Mouse (Mus musculus): ENCODE results near the gene H2afy. TPM values are rescaled to one million over a fixed set of nuclear protein-coding genes. Genes with fewer than 3 reads are reported as not detected.

H2afy gene
- polyA plus RNA-seq, 1 experiment = 331 TPM

DNA sequence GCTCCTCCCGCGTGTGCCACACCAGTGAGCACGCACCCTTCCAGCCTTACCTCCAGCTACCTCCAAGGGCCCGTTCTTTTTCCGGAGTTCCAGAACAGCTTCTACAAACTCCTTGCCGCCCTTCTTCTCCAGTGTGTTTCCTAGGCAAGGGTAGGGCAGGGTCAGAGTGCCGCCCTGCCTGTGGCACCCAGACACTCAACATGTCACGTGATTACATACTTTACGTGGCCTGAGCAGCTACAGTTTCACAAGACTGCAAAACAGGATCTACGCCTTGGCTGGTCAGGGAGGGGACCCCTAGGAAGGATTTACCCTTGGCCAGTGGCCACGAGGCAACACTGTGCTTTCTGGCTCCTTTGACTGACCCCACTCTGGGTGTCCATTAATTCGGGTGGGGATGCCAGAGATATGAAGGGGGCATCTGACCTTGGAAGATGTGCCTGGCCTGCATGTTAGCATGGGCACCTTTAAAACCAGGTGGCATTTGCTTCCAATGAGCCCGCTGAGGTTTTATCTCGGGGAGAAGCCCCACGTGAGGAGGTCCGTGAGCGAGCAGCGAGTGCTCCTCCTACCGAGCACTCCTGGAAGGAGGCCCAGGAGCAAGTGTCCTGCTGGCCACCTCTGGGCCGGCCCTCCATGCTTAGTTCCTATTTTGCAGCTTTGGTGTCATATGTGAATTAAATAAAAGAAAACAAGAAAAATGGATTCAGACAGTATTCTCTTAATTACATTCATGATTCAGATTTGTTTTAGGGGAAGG is 51.8 kb downstream of the H2afy start:
- peaks cover 3% of the 10 kb centered on the region for H3K4me1 ChIP-seq
- H3K4me3 ChIP-seq (replicated peaks) = no peak overlapping the region
- H3K9me3 ChIP-seq = no peaks in the 10 kb centered on the region
- no peaks in the 10 kb centered on the region for H3K27me3 ChIP-seq (replicated peaks)
- TF ChIP-seq FLI1 (IDR thresholded peaks at IDR 0.05; ENCODE audit: low read length) (no peak), GATA1 (IDR thresholded peaks at IDR 0.05; ENCODE audit: borderline replicate concordance, low read length) (no peak)
- H3K36me3 ChIP-seq (replicated peaks; ENCODE audit: low read length) = peaks cover 100% of the 10 kb centered on the region

DNA sequence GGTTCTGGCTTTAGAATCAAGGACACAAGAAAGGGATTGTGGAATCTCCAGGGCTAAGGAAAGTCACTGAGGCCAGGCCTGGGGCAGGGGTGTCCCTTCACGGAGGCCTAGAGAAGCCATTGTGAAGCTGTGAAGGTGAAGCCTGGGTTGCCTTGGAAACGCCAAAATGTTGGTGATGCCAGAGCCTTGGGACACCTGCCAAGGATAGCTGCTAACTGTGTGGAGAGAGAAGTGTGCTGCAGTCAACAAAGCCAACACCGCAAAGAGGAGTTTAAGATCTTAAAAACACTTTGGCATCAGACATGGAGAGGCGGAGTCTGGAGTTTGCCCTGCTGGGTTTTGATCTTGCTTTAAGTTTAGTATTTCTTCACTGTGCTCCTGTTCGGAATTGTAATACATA is 54.5 kb downstream of the H2afy start:
- H3K27me3 ChIP-seq (replicated peaks) = no peaks in the 10 kb centered on the region

DNA sequence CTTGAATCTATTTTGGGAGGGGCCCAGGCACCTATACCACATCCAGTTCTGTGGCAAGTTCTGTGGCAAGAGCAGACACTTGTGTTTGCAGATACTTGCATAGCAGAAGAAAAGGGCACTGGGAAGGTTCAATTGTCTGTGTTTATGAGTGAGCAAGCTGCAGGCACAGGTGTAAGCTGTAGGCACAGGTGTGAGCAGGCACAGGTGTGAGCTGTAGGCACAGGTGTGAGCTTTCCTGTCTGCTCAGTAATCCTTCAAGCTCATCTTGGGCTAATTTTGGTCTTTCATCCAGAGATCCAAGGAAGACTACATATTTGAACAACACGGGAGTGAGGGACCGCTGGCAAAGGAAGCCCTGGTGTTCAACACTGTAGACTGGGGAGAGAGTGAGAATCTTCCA is 56.5 kb downstream of the H2afy start:
- peaks cover 100% of the 10 kb centered on the region for H3K36me3 ChIP-seq (replicated peaks; ENCODE audit: low read length)
- no peaks in the 10 kb centered on the region for H3K9me3 ChIP-seq
- H3K4me3 ChIP-seq (replicated peaks) = no peak overlapping the region
- no peaks in the 10 kb centered on the region; the same call in 1 of the 2 replicates for H3K4me1 ChIP-seq
- no peaks in the 10 kb centered on the region for H3K27me3 ChIP-seq (replicated peaks)
- no peak for TF ChIP-seq FLI1 (IDR thresholded peaks at IDR 0.05; ENCODE audit: low read length)
- TF ChIP-seq GATA1 (IDR thresholded peaks at IDR 0.05; ENCODE audit: borderline replicate concordance, low read length) = no peak

More for the DNA sequence above, 54.5 kb downstream of the H2afy start:
- H3K9me3 ChIP-seq = no peaks in the 10 kb centered on the region
- TF ChIP-seq FLI1 (IDR thresholded peaks at IDR 0.05; ENCODE audit: low read length) = no peak
- no peak for TF ChIP-seq GATA1 (IDR thresholded peaks at IDR 0.05; ENCODE audit: borderline replicate concordance, low read length)
- peaks cover 3% of the 10 kb centered on the region for H3K4me1 ChIP-seq
- H3K4me3 ChIP-seq (replicated peaks) = no peak overlapping the region
- peaks cover 100% of the 10 kb centered on the region for H3K36me3 ChIP-seq (replicated peaks; ENCODE audit: low read length)

DNA sequence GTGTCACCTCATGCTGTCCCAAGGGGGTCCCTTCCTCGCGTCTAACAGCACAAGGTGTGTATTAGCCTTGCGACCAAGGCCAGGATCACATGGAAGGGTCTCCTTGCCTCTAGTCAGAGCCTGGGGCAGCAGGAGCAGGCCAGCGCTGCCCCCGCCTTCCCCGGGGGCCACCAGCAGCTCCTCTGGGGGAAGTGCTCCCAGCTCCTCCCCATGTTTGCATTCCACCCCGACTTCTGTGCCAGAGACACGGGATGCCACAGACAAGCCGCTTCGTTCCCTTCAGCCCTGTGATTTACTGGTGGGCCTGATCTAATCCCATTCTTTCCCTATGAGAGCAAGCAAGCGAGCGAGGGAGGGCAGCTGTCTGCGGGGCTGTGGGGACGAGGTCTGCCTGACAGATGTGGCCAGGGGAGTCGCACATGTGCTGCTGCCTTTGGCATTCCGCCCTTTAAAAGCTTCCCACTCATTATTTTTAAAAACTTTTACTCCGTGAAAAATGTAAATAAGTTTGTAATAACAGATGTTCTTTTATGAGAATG is 57.4 kb downstream of the H2afy start:
- Histone ChIP-seq H3K27me3 (replicated peaks) (no peaks in the 10 kb centered on the region), H3K4me3 (replicated peaks) (no peak overlapping the region), H3K9me3 (no peaks in the 10 kb centered on the region), H3K36me3 (replicated peaks; ENCODE audit: low read length) (peaks cover 100% of the 10 kb centered on the region), H3K4me1 (no peaks in the 10 kb centered on the region; the same call in 1 of the 2 replicates)
- TF ChIP-seq GATA1 (IDR thresholded peaks at IDR 0.05; ENCODE audit: borderline replicate concordance, low read length) (no peak), FLI1 (IDR thresholded peaks at IDR 0.05; ENCODE audit: low read length) (no peak)

DNA sequence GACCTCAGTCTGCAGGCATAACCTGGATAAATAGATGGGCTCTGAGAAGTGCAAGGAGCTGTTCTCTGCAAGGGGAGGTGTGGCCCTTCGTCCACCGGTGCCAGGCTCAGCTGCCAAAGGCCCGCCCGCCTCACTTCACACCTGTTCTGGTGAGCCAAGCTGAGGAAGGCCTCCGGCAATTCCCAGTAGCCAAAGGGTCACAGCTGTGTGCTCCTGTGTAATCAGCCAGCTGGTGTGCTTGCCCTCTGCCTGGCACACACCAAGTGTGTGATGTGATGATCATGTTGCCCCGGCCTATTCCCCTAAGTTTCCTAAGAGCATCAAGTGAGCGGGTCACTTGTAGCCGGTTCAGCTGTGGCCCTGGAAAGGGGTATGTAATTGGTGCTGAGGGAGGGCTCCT is 60.2 kb downstream of the H2afy start:
- Histone ChIP-seq H3K4me1 (no peaks in the 10 kb centered on the region), H3K4me3 (replicated peaks) (no peak overlapping the region), H3K9me3 (no peaks in the 10 kb centered on the region), H3K36me3 (replicated peaks; ENCODE audit: low read length) (peaks cover 100% of the 10 kb centered on the region), H3K27me3 (replicated peaks) (no peaks in the 10 kb centered on the region)
- TF ChIP-seq GATA1 (IDR thresholded peaks at IDR 0.05; ENCODE audit: borderline replicate concordance, low read length) (no peak), FLI1 (IDR thresholded peaks at IDR 0.05; ENCODE audit: low read length) (no peak)

DNA sequence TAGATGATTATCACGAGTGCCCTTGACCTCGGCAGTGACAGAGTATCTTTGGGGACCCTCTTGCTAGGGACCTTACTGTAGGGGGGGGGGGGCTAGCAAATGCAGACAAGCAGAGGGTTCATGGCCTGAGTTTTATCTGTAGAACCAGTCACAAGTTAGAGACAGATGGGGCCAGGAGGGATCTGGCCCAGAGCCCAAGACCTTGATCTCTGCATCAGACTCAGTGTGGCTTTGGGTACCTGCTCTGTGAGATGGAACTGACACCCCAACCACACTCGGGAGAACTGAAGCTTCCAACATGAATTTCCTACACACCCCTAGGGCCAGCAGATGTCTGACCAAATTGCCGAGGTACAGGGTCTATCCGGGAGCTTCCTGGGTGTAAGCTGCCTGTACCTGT is 63.0 kb downstream of the H2afy start:
- no peaks in the 10 kb centered on the region for H3K4me1 ChIP-seq
- peaks cover 89% of the 10 kb centered on the region for H3K36me3 ChIP-seq (replicated peaks; ENCODE audit: low read length)
- no peaks in the 10 kb centered on the region for H3K9me3 ChIP-seq
- H3K27me3 ChIP-seq (replicated peaks) = no peaks in the 10 kb centered on the region
- H3K4me3 ChIP-seq (replicated peaks) = no peak overlapping the region
- TF ChIP-seq GATA1 (IDR thresholded peaks at IDR 0.05; ENCODE audit: borderline replicate concordance, low read length) = no peak
- no peak for TF ChIP-seq FLI1 (IDR thresholded peaks at IDR 0.05; ENCODE audit: low read length)

DNA sequence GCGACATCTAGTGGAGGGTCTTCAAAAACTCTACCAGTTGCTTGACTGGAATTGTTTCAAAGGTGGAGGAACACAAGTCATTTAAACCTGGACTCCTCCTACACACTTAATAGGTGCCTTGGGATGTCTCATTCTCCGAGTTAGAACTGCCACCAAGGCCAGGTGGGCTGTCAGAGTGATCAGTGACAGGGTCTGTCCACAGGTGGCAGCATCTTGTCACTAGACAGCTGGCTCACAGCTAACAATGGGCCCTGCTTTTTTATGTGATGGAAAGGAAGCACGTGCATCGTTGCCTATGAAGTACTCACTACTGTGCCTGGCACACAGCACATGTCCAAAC is 63.9 kb downstream of the H2afy start:
- H3K36me3 ChIP-seq (replicated peaks; ENCODE audit: low read length) = peaks cover 79% of the 10 kb centered on the region
- H3K4me1 ChIP-seq = peaks cover 2% of the 10 kb centered on the region
- H3K9me3 ChIP-seq = no peaks in the 10 kb centered on the region
- TF ChIP-seq GATA1 (IDR thresholded peaks at IDR 0.05; ENCODE audit: borderline replicate concordance, low read length) = no peak
- TF ChIP-seq FLI1 (IDR thresholded peaks at IDR 0.05; ENCODE audit: low read length) = no peak
- no peak overlapping the region for H3K4me3 ChIP-seq (replicated peaks)
- no peaks in the 10 kb centered on the region for H3K27me3 ChIP-seq (replicated peaks)

DNA sequence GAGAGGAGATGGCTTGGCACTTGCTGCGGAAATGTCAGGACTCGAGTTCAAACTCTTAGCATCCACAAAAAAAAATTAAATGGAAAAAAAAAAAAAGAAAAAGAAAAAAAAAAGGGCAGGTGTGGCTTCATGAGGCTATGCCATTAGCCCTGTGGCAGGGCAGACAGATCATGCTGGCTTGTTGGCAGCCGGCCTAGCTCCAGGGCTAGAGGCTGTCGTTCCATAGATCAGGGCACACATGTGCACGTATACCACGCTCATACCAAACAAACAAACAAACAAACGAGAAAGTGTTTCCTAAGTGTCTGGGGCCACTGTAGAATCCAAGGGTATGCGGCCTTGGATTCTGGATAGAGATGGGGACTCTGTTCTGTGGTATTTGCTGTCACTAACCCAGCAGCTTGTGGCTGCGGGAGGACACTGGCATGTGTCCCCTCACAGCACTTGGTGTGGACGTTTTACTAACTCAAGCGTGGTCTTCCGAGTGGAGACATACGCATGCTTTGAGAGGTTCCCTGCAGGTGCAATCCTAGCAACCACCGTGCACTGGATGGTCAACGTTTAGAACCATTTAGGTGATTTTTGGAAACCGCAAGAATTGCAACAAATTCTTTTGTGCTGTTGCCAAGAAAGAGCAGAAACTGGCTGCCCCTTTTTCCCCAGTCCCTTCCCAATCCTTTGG is 64.4 kb downstream of the H2afy start:
- TF ChIP-seq FLI1 (IDR thresholded peaks at IDR 0.05; ENCODE audit: low read length) (no peak), GATA1 (IDR thresholded peaks at IDR 0.05; ENCODE audit: borderline replicate concordance, low read length) (no peak)
- H3K4me1 ChIP-seq = peaks cover 8% of the 10 kb centered on the region
- no peak overlapping the region for H3K4me3 ChIP-seq (replicated peaks)
- peaks cover 74% of the 10 kb centered on the region for H3K36me3 ChIP-seq (replicated peaks; ENCODE audit: low read length)
- no peaks in the 10 kb centered on the region for H3K9me3 ChIP-seq
- no peaks in the 10 kb centered on the region for H3K27me3 ChIP-seq (replicated peaks)

DNA sequence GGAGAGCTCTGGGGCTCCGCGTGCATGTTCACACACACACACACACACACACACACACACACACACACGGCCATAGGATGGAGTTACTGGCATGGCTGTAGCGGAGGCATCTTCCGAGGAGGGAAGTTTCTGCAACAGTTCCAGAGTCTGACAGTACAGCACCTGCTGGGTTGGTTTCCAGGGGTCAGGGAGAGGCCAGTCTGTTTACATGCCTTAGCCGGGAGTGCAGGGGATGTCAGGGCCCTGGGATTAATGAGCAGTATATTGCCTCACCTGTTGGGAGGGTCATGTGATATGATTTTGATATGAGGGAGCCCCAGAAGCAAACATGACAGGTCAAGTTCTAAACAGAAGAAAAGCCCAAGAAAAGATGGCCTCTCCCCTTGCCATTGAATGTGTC is 66.5 kb downstream of the H2afy start:
- H3K4me3 ChIP-seq (replicated peaks) = no peak overlapping the region
- H3K4me1 ChIP-seq = peaks cover 8% of the 10 kb centered on the region
- H3K9me3 ChIP-seq = no peaks in the 10 kb centered on the region
- peaks cover 53% of the 10 kb centered on the region for H3K36me3 ChIP-seq (replicated peaks; ENCODE audit: low read length)
- TF ChIP-seq FLI1 (IDR thresholded peaks at IDR 0.05; ENCODE audit: low read length) (no peak), GATA1 (IDR thresholded peaks at IDR 0.05; ENCODE audit: borderline replicate concordance, low read length) (no peak)
- peaks cover 7% of the 10 kb centered on the region for H3K27me3 ChIP-seq (replicated peaks)

DNA sequence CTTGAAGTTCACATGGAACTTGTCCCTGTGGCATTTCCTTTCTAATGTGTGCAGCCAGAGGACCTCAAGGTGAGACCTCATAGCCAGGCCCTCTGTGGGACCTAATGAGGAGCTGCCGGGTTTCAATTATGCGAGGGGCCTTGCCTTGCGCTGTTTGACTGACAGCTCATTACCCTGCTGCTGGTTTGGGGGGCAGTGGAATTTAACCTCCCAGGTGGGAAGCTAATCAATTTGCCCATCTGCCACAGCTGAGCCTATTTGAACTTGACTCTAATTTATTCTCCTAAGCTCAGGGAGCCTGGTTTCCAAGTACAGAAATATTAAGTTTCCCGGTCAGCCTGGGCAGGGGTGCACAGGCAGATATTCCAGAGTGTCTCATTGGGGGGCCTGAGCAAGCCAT is 67.6 kb downstream of the H2afy start:
- Histone ChIP-seq H3K27me3 (replicated peaks) (peaks cover 17% of the 10 kb centered on the region), H3K4me1 (peaks cover 8% of the 10 kb centered on the region), H3K36me3 (replicated peaks; ENCODE audit: low read length) (peaks cover 42% of the 10 kb centered on the region), H3K9me3 (no peaks in the 10 kb centered on the region), H3K4me3 (replicated peaks) (no peak overlapping the region)
- TF ChIP-seq FLI1 (IDR thresholded peaks at IDR 0.05; ENCODE audit: low read length) = no peak
- no peak for TF ChIP-seq GATA1 (IDR thresholded peaks at IDR 0.05; ENCODE audit: borderline replicate concordance, low read length)

Measured in megakaryocyte, embryonic 14.5 days (primary cell).